Mouse (Mus musculus) ZHBTc4 (cell line): ENCODE measurements around the gene Plxna3.

Experiments used
- DNase-seq: peaks from one replicate; pipeline ENCODE4 v3.0.0-alpha.2; 2011; ENCODE audit warnings: low read depth, low spot score

Plxna3 gene

GRCm38 (mm10) chrX:74368209-74368909, 39.5 kb downstream of the Plxna3 start:
- DNase-seq, result peak; percentile 69

GRCm38 (mm10) chrX:74372888-74373549, 44.2 kb downstream of the Plxna3 start, which contains the start of the genes Ubl4a and Slc10a3:
TSS of gene Ubl4a (minus strand) at chrX:74373218.
TSS of gene Slc10a3 (minus strand) at chrX:74373349.
- peak; percentile 94 for DNase-seq

GRCm38 (mm10) chrX:74384451-74384850, 55.6 kb downstream of the Plxna3 start:
- no peak for DNase-seq

DNA sequence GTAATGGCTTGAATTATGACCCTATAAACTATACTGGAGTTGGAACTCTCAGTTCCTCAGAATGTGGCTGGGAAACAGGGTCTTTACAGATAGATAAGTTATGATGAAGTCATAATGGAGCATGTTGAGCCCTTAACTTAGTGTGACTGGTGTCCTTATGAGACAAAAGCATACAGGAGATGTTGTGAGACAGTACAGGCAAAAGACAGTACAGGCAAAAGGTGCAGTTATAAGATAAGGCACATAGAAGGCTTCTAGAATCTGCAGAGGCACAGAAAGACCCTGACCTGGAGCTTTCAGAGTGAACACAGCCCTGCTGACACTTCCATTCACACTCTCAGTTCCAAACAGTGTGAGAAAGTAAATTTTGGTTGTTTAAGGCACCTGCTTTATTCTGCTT, 59.3 kb downstream of the Plxna3 start:
- no peak for DNase-seq

GRCm38 (mm10) chrX:74392535-74393443, 63.9 kb downstream of the Plxna3 start, which contains the start of the genes Fam3a and Ikbkg:
TSS of gene Fam3a (minus strand) at chrX:74393272.
TSS of gene Ikbkg (plus strand) at chrX:74393290.
- DNase-seq, result peak; percentile 95
